Mouse (Mus musculus): ENCODE data around the gene Psme3. TPM values are rescaled to one million over a fixed set of nuclear protein-coding genes. Genes with fewer than 3 reads are reported as not detected.

Psme3 gene
- polyA plus RNA-seq, 2 experiments = 123 to 135 TPM

DNA sequence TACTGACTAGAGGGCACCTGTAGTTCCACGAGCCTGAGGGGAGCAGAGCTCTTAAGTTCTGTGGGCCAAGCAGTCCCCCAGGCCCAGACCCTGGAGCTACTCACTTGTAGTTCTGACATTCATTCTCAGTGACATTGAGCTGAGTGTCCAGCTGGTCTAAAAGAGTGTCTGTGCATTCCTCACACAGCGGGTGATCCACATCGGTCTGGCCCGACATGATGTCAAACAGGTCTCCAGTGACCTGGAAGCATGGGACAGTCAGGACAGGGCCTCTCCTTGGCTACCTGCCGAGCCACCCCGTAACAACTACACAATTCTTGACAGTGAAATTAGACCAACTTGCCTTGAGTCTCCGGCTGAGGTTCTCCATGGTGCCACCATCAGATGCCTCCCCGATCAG is 20.8 kb upstream of the Psme3 start:
- H3K4me3 ChIP-seq (ENCODE audit: insufficient read depth in 1 of 2, low read depth in 2 of 2, low read length in 2 of 2) = no peak overlapping the region
- no peak overlapping the region for H3K4me2 ChIP-seq (ENCODE audit: low read depth)
- H3K36me3 ChIP-seq (replicated peaks; ENCODE audit: control insufficient read depth, insufficient read depth, low read depth) = peaks cover 88% of the 10 kb centered on the region
- ATAC-seq (ENCODE audit: insufficient read depth) (no peak), DNase-seq (ENCODE audit: low read depth in 3 of 3, low spot score in 3 of 3) (no peak)
- peaks cover under 1% of the 10 kb centered on the region in 2 experiments; a peak in 2 of 4 replicates for H3K4me1 ChIP-seq (replicated peaks; ENCODE audit: control insufficient read depth in 2 of 2, insufficient read depth in 2 of 2, low read length in 1 of 2)
- no peaks in the 10 kb centered on the region for H3K27me3 ChIP-seq (ENCODE audit: control insufficient read depth, insufficient read depth, low read length)
- 96% methylated on average over 8 of the region's 8 CpGs for WGBS (ENCODE audit: insufficient replicate concordance)
- no peak overlapping the region for H3K27ac ChIP-seq
- TF ChIP-seq CTCF (IDR thresholded peaks at IDR 0.05; ENCODE audit: low read depth) (no peak), EP300 (IDR thresholded peaks at IDR 0.05; ENCODE audit: low read depth) (no peak)
- no peak overlapping the region for H3K9ac ChIP-seq (replicated peaks)
- no peaks in the 10 kb centered on the region for H3K9me3 ChIP-seq (ENCODE audit: control insufficient read depth, low read length)

DNA sequence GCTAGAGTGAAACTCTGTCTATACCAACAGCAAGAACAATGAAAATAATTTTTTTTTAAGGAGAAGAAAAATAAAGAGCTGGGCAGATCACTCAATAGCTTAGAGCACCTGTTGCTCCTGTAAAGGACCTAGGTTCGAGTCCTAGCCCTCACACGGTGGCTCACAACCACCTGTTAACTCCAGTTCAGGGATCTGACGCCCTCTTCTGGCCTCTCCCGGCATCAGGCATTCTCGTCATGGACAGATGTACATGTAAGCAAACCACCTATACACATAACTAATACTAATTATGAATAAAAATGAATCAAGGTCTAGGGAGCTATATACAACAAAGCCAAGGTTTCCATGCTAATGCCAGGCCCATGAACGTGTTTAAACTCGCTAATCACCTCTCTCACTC is 15.1 kb upstream of the Psme3 start:
- Histone ChIP-seq H3K27me3 (ENCODE audit: control insufficient read depth, insufficient read depth, low read length) (no peaks in the 10 kb centered on the region), H3K36me3 (replicated peaks; ENCODE audit: control insufficient read depth, insufficient read depth, low read depth) (peaks cover 39% of the 10 kb centered on the region), H3K4me2 (ENCODE audit: low read depth) (peak overlapping the region; percentile 73), H3K9me3 (ENCODE audit: control insufficient read depth, low read length) (no peaks in the 10 kb centered on the region), H3K9ac (replicated peaks) (peak overlapping the region; percentile 94), H3K4me1 (replicated peaks; ENCODE audit: control insufficient read depth in 2 of 2, insufficient read depth in 2 of 2, low read length in 1 of 2) (peaks cover 12 to 16% of the 10 kb centered on the region in 2 experiments), H3K27ac (no peak overlapping the region), H3K4me3 (ENCODE audit: insufficient read depth in 1 of 2, low read depth in 2 of 2, low read length in 2 of 2) (peak overlapping the region; percentile 72 to 90)
- no peak for ATAC-seq (ENCODE audit: insufficient read depth)
- WGBS (ENCODE audit: insufficient replicate concordance) = 56% methylated on average over 7 of the region's 7 CpGs
- DNase-seq (ENCODE audit: low read depth in 3 of 3, low spot score in 3 of 3) = peak in 2 of 3 experiments; percentile 25 to 45
- no peak for TF ChIP-seq EP300 (IDR thresholded peaks at IDR 0.05; ENCODE audit: low read depth)
- peak; percentile 78 for TF ChIP-seq CTCF (IDR thresholded peaks at IDR 0.05; ENCODE audit: low read depth)

DNA sequence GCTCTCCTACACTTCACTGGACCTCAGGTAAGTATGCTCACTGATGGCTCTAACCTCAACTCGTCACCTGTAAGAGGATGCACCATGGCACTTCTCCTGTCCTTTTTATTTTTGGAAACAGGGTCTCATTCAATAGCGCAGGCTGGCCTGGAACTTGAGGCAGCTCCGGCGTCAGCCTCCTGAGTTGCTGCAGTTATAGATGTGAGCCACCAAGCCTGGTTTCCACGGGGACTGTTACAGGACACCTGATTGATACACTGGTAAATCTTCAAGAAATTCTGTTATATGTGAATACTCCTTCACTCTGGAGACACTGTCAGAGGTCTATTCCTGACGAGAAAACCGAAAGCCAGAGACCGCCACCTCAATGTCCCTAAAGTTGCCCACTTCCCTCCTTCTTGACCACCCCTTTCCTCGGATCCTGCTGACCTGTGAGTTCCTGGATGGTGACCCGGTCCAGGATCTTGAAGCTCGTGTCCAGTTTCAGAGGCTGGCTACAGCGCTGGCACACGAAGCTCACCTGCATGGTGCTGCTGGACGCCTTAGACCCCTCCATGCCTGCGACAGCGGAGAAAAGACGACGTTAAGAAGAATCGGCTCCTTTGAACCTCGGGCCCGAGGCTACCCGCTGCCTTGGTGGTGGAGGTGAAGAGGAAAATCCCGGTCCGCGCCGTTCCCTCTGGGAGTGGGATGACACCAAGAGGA is 14.6 kb upstream of the Psme3 start:
- H3K36me3 ChIP-seq (replicated peaks; ENCODE audit: control insufficient read depth, insufficient read depth, low read depth) = peaks cover 35% of the 10 kb centered on the region
- H3K4me1 ChIP-seq (replicated peaks; ENCODE audit: control insufficient read depth in 2 of 2, insufficient read depth in 2 of 2, low read length in 1 of 2) = peaks cover 12 to 16% of the 10 kb centered on the region in 2 experiments
- DNase-seq (ENCODE audit: low read depth in 3 of 3, low spot score in 3 of 3) (no peak), ATAC-seq (ENCODE audit: insufficient read depth) (peak; percentile 60)
- H3K27ac ChIP-seq = peak overlapping the region; percentile 56
- TF ChIP-seq CTCF (IDR thresholded peaks at IDR 0.05; ENCODE audit: low read depth) (no peak), EP300 (IDR thresholded peaks at IDR 0.05; ENCODE audit: low read depth) (no peak)
- peak overlapping the region; percentile 94 for H3K9ac ChIP-seq (replicated peaks)
- no peaks in the 10 kb centered on the region for H3K9me3 ChIP-seq (ENCODE audit: control insufficient read depth, low read length)
- H3K4me3 ChIP-seq (ENCODE audit: insufficient read depth in 1 of 2, low read depth in 2 of 2, low read length in 2 of 2) = peak overlapping the region; percentile 72 to 90
- H3K4me2 ChIP-seq (ENCODE audit: low read depth) = peak overlapping the region; percentile 73
- 8% methylated on average over 26 of the region's 26 CpGs for WGBS (ENCODE audit: insufficient replicate concordance)
- no peaks in the 10 kb centered on the region for H3K27me3 ChIP-seq (ENCODE audit: control insufficient read depth, insufficient read depth, low read length)

DNA sequence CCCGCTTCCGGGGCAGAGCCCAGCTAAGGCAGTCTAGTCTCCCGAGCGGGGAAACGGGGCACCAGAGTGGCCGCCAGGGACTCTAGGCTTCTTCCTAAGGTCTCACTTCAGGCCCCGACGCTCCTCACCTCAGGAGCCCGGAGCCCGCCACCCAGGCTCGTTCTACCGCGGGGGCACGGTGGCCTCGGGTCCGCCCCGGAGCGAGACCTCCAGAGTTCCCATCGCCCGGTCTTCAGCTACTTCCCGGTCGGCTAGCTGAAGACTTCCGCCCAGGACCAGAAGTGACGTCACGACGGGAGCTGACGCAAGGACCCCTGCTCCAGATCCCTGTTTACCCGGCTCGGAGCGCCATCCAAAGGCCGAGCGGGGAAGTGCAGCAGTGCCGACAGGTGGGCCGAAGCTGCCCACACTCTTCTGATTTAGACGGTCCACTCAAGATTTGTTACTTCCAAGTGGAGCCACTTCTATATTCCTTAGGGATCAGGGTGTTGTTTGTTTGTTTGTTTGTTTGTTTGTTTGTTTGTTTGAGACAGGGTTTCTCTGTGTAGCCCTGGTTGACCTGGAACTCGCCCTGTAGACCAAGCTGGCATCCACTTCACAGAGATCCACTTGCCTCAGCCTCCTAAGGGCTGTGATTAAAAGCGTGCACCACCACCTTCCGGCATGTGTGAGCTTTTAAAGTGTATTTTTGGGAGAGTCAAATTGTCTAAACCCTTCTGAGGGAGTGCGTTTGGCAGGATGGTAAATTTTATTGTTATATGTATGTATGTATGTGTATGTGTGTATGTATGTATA is 13.8 kb upstream of the Psme3 start, which contains the start of gene Becn1:
TSS of gene Becn1 (minus strand) at position 283 of the 795 bp plus-strand sequence.
- 6% methylated on average over 39 of the region's 39 CpGs for WGBS (ENCODE audit: insufficient replicate concordance)
- 0 out of 2 replicates have a peak, but pooled peaks have one; percentile 2 for TF ChIP-seq EP300 (IDR thresholded peaks at IDR 0.05; ENCODE audit: low read depth)
- TF ChIP-seq CTCF (IDR thresholded peaks at IDR 0.05; ENCODE audit: low read depth) = peak; percentile 98
- peak within 1 kb of the TSS; percentile 73 for H3K4me2 ChIP-seq (ENCODE audit: low read depth)
- peak within 1 kb of the TSS; percentile 56 for H3K27ac ChIP-seq
- H3K9ac ChIP-seq (replicated peaks) = peak within 1 kb of the TSS; percentile 94
- H3K4me1 ChIP-seq (replicated peaks; ENCODE audit: control insufficient read depth in 2 of 2, insufficient read depth in 2 of 2, low read length in 1 of 2) = peaks cover 12 to 16% of the 10 kb centered on the region in 2 experiments
- ATAC-seq (ENCODE audit: insufficient read depth) (peak; percentile 96), DNase-seq (ENCODE audit: low read depth in 3 of 3, low spot score in 3 of 3) (peak; percentile 91 to 94 (median 93))
- no peaks in the 10 kb centered on the region for H3K27me3 ChIP-seq (ENCODE audit: control insufficient read depth, insufficient read depth, low read length)
- H3K36me3 ChIP-seq (replicated peaks; ENCODE audit: control insufficient read depth, insufficient read depth, low read depth) = peaks cover 29% of the 10 kb centered on the region
- H3K4me3 ChIP-seq (ENCODE audit: insufficient read depth in 1 of 2, low read depth in 2 of 2, low read length in 2 of 2) = peak within 1 kb of the TSS; percentile 72 to 90
- H3K9me3 ChIP-seq (ENCODE audit: control insufficient read depth, low read length) = no peaks in the 10 kb centered on the region

DNA sequence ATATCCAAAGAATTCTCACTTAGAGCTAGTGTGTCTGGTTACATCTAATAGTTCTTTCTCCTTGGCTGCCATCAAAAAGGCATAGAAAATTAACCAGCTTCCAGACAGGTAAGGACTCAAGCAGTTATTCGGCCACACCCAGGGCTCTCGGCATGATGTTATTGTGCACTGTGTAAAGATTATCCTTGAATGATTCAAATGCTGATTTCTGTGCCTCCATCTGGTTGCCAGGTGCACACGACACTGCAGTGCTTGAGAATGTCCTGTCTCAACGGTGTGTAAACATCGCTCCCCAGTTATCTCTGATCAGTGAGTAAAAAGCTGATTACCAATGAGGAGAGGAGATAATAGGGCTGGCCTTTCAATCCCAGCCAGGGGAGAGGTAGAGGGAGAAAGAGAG is 8.3 kb upstream of the Psme3 start:
- peaks cover 0 to 5% of the 10 kb centered on the region in 2 experiments; a peak in 1 of 4 replicates for H3K4me1 ChIP-seq (replicated peaks; ENCODE audit: control insufficient read depth in 2 of 2, insufficient read depth in 2 of 2, low read length in 1 of 2)
- H3K27ac ChIP-seq = no peak overlapping the region
- no peak overlapping the region for H3K9ac ChIP-seq (replicated peaks)
- no peaks in the 10 kb centered on the region for H3K9me3 ChIP-seq (ENCODE audit: control insufficient read depth, low read length)
- no peak overlapping the region for H3K4me2 ChIP-seq (ENCODE audit: low read depth)
- no peaks in the 10 kb centered on the region for H3K27me3 ChIP-seq (ENCODE audit: control insufficient read depth, insufficient read depth, low read length)
- H3K4me3 ChIP-seq (ENCODE audit: insufficient read depth in 1 of 2, low read depth in 2 of 2, low read length in 2 of 2) = no peak overlapping the region
- no peak for ATAC-seq (ENCODE audit: insufficient read depth)
- TF ChIP-seq EP300 (IDR thresholded peaks at IDR 0.05; ENCODE audit: low read depth) (no peak), CTCF (IDR thresholded peaks at IDR 0.05; ENCODE audit: low read depth) (no peak)
- no peaks in the 10 kb centered on the region for H3K36me3 ChIP-seq (replicated peaks; ENCODE audit: control insufficient read depth, insufficient read depth, low read depth)
- 32% methylated on average over 5 of the region's 5 CpGs for WGBS (ENCODE audit: insufficient replicate concordance)
- no peak for DNase-seq (ENCODE audit: low read depth in 3 of 3, low spot score in 3 of 3)

Measured in liver, embryonic 14.5 days (tissue).